27 mouse cellular contexts compared by ENCODE assay signal in genomic region chr11:87542285-87542684, GRCm38 (mm10). TPM values are rescaled to one million over a fixed set of nuclear protein-coding genes. Genes with fewer than 3 reads are reported as not detected.
DNase-seq lines count a peak whose midpoint lies in the region; ATAC-seq lines count a peak whose summit lies in the region.
"Had no signal": no experiment of that assay in that cellular context is flagged by ENCODE, and none has a peak within 500 bp of the region (broad histone marks: within the 10 kb centered on the region; RNA-seq: fewer than 3 reads in every experiment).

No protein-coding gene starts in this region.

- peak; percentile 13 for DNase-seq in adrenal gland, postnatal 10 days
- no peak for DNase-seq in adrenal gland, adult 8-10 months
- no peak for DNase-seq in kidney, adult 9 months
- DNase-seq in 3T3-L1 (ENCODE audit: low read depth, low spot score): peak; percentile 6
- DNase-seq in embryo, embryonic 10.5 days (ENCODE audit: low spot score): peak; percentile 30
- no peak for DNase-seq in testis, postnatal 10 days (ENCODE audit: low spot score)
- DNase-seq in thymus, adult 18-20 months: no peak
- DNase-seq: B cell, adult 2 months; gastrocnemius, postnatal 25 days; kidney, postnatal 10 days; liver, embryonic 13.5 days; lung, postnatal 10 days; right cerebral cortex, postnatal 14 days had no signal

- no peak overlapping the region for H3K9ac ChIP-seq in kidney, embryonic 14.5 days (ENCODE audit: low read depth, low read length)
- H3K9ac ChIP-seq: embryonic facial prominence, embryonic 15.5 days; forebrain, embryonic 12.5 days; hindbrain, embryonic 14.5 days; intestine, embryonic 15.5 days; liver, embryonic 13.5 days had no signal

- no peaks in the 10 kb centered on the region for H3K9me3 ChIP-seq in kidney, embryonic 14.5 days (ENCODE audit: control insufficient read depth, low read length)
- H3K9me3 ChIP-seq: embryonic facial prominence, embryonic 15.5 days; forebrain, embryonic 12.5 days; intestine, embryonic 15.5 days; liver, embryonic 13.5 days had no signal

- 22% methylated on average over 8 of the region's 8 CpGs for WGBS in kidney, embryonic 14.5 days

- ATAC-seq in kidney, embryonic 14.5 days (ENCODE audit: low FRiP score, low TSS enrichment): 0 out of 2 replicates have a peak, but pooled peaks have one; percentile 64
- ATAC-seq: intestine, embryonic 15.5 days; midbrain, embryonic 16.5 days; Patski had no signal

- H3K4me1 ChIP-seq in kidney, embryonic 14.5 days (ENCODE audit: control insufficient read depth, insufficient read depth, low read length): no peaks in the 10 kb centered on the region
- H3K4me1 ChIP-seq: embryonic facial prominence, embryonic 15.5 days; forebrain, embryonic 12.5 days; intestine, embryonic 15.5 days; liver, embryonic 13.5 days had no signal

- H3K36me3 ChIP-seq in kidney, embryonic 14.5 days (ENCODE audit: control insufficient read depth, insufficient read depth, low read length): no peaks in the 10 kb centered on the region
- H3K36me3 ChIP-seq: embryonic facial prominence, embryonic 15.5 days; forebrain, embryonic 12.5 days; intestine, embryonic 15.5 days; liver, embryonic 13.5 days had no signal

- H3K27ac ChIP-seq in kidney, embryonic 14.5 days (ENCODE audit: low read depth, low read length): no peak overlapping the region
- H3K27ac ChIP-seq: embryonic facial prominence, embryonic 15.5 days; forebrain, embryonic 12.5 days; hindbrain, embryonic 14.5 days; intestine, embryonic 15.5 days; liver, embryonic 13.5 days had no signal

- H3K4me3 ChIP-seq in kidney, embryonic 14.5 days (ENCODE audit: low read length): no peak overlapping the region
- H3K4me3 ChIP-seq: embryonic facial prominence, embryonic 15.5 days; forebrain, embryonic 12.5 days; intestine, embryonic 15.5 days; liver, embryonic 13.5 days; megakaryocyte, embryonic 14.5 days had no signal

- H3K27me3 ChIP-seq in kidney, embryonic 14.5 days (ENCODE audit: control insufficient read depth, insufficient read depth, low read length): no peaks in the 10 kb centered on the region
- H3K27me3 ChIP-seq: embryonic facial prominence, embryonic 15.5 days; forebrain, embryonic 12.5 days; intestine, embryonic 15.5 days; liver, embryonic 13.5 days; Patski had no signal

- H3K4me2 ChIP-seq in kidney, embryonic 14.5 days (replicated peaks; ENCODE audit: low read depth, low read length): no peak overlapping the region
- H3K4me2 ChIP-seq: embryonic facial prominence, embryonic 15.5 days; forebrain, embryonic 12.5 days; hindbrain, embryonic 14.5 days; intestine, embryonic 15.5 days; liver, embryonic 13.5 days had no signal

RNA-seq across cellular contexts. Expression of gene Gm11492, which starts 24.2 kb away (rescaled TPM):
- total RNA-seq in adrenal gland, postnatal 10 days (2021): not detected
- total RNA-seq in adrenal gland, adult 8-10 months (2022): not detected
- not detected in 2 replicates for polyA plus RNA-seq in kidney, embryonic 14.5 days (2014; fragmentation: Nextera tagmentation; extraction: Ambion mirVana)
- total RNA-seq: gastrocnemius, postnatal 25 days; heart, postnatal 25 days; layer of hippocampus, postnatal 14 days; left cerebral cortex, postnatal 25 days had no signal
- polyA plus RNA-seq: embryonic facial prominence, embryonic 15.5 days; forebrain, embryonic 12.5 days; frontal cortex, adult 2 months; hindbrain, embryonic 14.5 days; intestine, embryonic 15.5 days; liver, embryonic 13.5 days; midbrain, embryonic 16.5 days; Patski; spleen, adult 2 months; stomach, embryonic 16.5 days had no signal

RNA-seq across cellular contexts. Expression of gene Sept4, which starts 26.4 kb away (rescaled TPM):
- total RNA-seq in adrenal gland, postnatal 10 days (2021): 10 to 100 TPM; 54.9 to 55.4 TPM
- 100 to 1,000 TPM in 1 of 4 experiments, 10 to 100 TPM in 3; 37.7 to 114 (median 64.6) TPM for total RNA-seq in adrenal gland, adult 8-10 months (2022)
- 35.6 and 37.9 TPM in 2 replicates for polyA plus RNA-seq in kidney, embryonic 14.5 days (2014; fragmentation: Nextera tagmentation; extraction: Ambion mirVana)

RNA-seq across cellular contexts. Expression of gene Mtmr4, which starts 49.7 kb away (rescaled TPM):
- total RNA-seq in adrenal gland, postnatal 10 days (2021): 10 to 100 TPM; 23.9 to 28.4 TPM
- 10 to 100 TPM; 33.5 to 38.1 (median 34.7) TPM for total RNA-seq in adrenal gland, adult 8-10 months (2022)
- polyA plus RNA-seq in kidney, embryonic 14.5 days (2014; fragmentation: Nextera tagmentation; extraction: Ambion mirVana): 20.2 and 44.3 TPM in 2 replicates

Comparison
In these comparisons a context has a peak if more than half of its experiments do, and no peak if none do; other contexts are left out.
1. DNase-seq: peak in adrenal gland, postnatal 10 days (single experiment), 3T3-L1 (single experiment) and embryo, embryonic 10.5 days (single experiment); none in adrenal gland, adult 8-10 months (single experiment), kidney, adult 9 months (single experiment), testis, postnatal 10 days (single experiment) and thymus, adult 18-20 months (0 of 2).